Comparison of ENCODE assay signal across 25 mouse cellular contexts in the genomic region with DNA sequence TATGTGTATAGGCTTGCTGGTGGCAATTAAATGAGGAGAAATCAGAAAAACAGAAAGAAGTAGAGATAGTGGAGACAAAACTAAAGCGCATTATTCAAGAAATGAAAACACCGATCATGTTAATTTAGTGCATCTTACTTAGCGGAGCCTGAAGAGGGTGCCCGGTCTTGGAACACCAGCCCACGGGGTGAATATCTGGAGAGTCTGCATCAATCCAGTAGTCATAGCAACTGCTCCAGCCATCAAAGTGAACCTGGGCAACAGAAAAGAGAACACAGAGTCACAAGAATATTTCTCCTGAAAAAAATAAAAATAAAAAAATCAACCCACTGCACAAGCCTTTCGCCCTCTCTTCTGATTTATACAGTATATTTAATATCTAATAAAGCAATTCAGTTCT.
"Had no signal": no experiment of that assay in that cellular context is flagged by ENCODE, and none has a peak within 500 bp of the region (broad histone marks: within the 10 kb centered on the region; RNA-seq: fewer than 3 reads in every experiment).

No protein-coding gene starts in this region.

- H3K27me3 ChIP-seq: heart, embryonic 13.5 days; heart, embryonic 15.5 days; hindbrain, embryonic 13.5 days; hindbrain, embryonic 15.5 days; kidney, embryonic 15.5 days; limb, embryonic 12.5 days had no signal

- DNase-seq: gastrocnemius, postnatal 14 days; gastrocnemius, postnatal 36 days; heart, adult 11 months; heart, adult 2 months; heart, postnatal 14 days; heart, postnatal 36 days; kidney, adult 11 months; kidney, adult 2 months; kidney, adult 9 months; kidney, postnatal 14 days; kidney, postnatal 36 days; layer of hippocampus, adult 9-11 months; layer of hippocampus, postnatal 36 days; liver had no signal

- H3K27ac ChIP-seq: heart, adult 2 months; heart, embryonic 13.5 days; heart, embryonic 15.5 days; hindbrain, embryonic 13.5 days; hindbrain, embryonic 15.5 days; hindbrain, postnatal 0 days; kidney, embryonic 15.5 days; kidney, postnatal 0 days; limb, embryonic 10.5 days; limb, embryonic 12.5 days had no signal

- H3K9ac ChIP-seq: heart, embryonic 13.5 days; heart, embryonic 15.5 days; hindbrain, embryonic 13.5 days; hindbrain, embryonic 15.5 days; kidney, embryonic 15.5 days; limb, embryonic 12.5 days had no signal

- H3K9me3 ChIP-seq: heart, embryonic 13.5 days; heart, embryonic 15.5 days; hindbrain, embryonic 13.5 days; hindbrain, embryonic 15.5 days; kidney, embryonic 15.5 days; limb, embryonic 10.5 days; limb, embryonic 12.5 days had no signal

- H3K4me1 ChIP-seq: heart, embryonic 13.5 days; heart, embryonic 15.5 days; hindbrain, embryonic 13.5 days; hindbrain, embryonic 15.5 days; kidney, embryonic 15.5 days; limb, embryonic 10.5 days; limb, embryonic 12.5 days had no signal

- ATAC-seq: hindbrain, postnatal 0 days; intestine, embryonic 16.5 days had no signal

- H3K4me3 ChIP-seq: heart, adult 2 months; heart, embryonic 13.5 days; heart, embryonic 15.5 days; hindbrain, embryonic 13.5 days; hindbrain, embryonic 15.5 days; kidney, embryonic 15.5 days; limb, embryonic 10.5 days; limb, embryonic 12.5 days had no signal

- H3K4me2 ChIP-seq: heart, embryonic 11.5 days; heart, embryonic 13.5 days; heart, embryonic 15.5 days; hindbrain, embryonic 13.5 days; hindbrain, embryonic 15.5 days; kidney, embryonic 15.5 days; limb, embryonic 12.5 days had no signal
